Mouse (Mus musculus) liver, embryonic 14.5 days (tissue): ENCODE measurements around the gene Grid2ip. TPM values are rescaled to one million over a fixed set of nuclear protein-coding genes. Genes with fewer than 3 reads are reported as not detected.
A peak's percentile ranks its signal among the peaks of the same experiment; 100 is the strongest.
"Not testable (repeated sequence)": the region's sequence is repeated elsewhere in the genome, so short reads cannot be mapped to it uniquely, and the experiment has no call there.

Source experiments
- ATAC-seq: fragments of 200-750 bp; cut with Nextera tagmentation; 2 replicates; pipeline ENCODE4 v1.8.0; 2017; ENCODE audit warnings: moderate number of reproducible peaks, mild to moderate bottlenecking, moderate library complexity; ENCODE audit not compliant: insufficient read depth
- DNase-seq, 3 experiments: peaks; one replicate each; pipeline ENCODE4 v3.0.0-alpha.2; 2012 to 2013; ENCODE audit warnings: low read depth in 3 of 3, low spot score in 3 of 3
- H3K27ac ChIP-seq: fragments of 300-500 bp; sonication (generic); 2 replicates; pipeline ENCODE4 v1.5.1; 2014; ENCODE audit warnings: moderate library complexity, mild to moderate bottlenecking, control low read depth, inconsistent platforms
- H3K27me3 ChIP-seq: fragments of 300-500 bp; sonication (generic); 2 replicates; pipeline ENCODE4 v1.6.1; 2014; ENCODE audit warnings: mild to moderate bottlenecking, low read length, moderate library complexity; ENCODE audit not compliant: control insufficient read depth, insufficient read depth
- H3K36me3 ChIP-seq: fragments of 300-500 bp; sonication (generic); replicated peaks from 2 replicates; pipeline ENCODE4 v1.6.1; 2014; ENCODE audit warnings: low read depth; ENCODE audit not compliant: control insufficient read depth, insufficient read depth
- H3K4me1 ChIP-seq, 2 experiments: fragments of 200-500 bp in 1 of 2; fragments of 300-500 bp in 1 of 2; sonication (generic) in 1 of 2; replicated peaks; 2 replicates each; pipeline ENCODE4 v1.6.1; 2012 to 2014; ENCODE audit warnings: antibody characterized with exemption in 1 of 2, inconsistent platforms in 1 of 2, low read length in 1 of 2; ENCODE audit not compliant: control insufficient read depth in 2 of 2, insufficient read depth in 2 of 2
- H3K4me2 ChIP-seq: fragments of 300-500 bp; sonication (generic); 2 replicates; pipeline ENCODE4 v1.6.1; 2014; ENCODE audit warnings: low read depth, mild to moderate bottlenecking, control low read depth, moderate library complexity
- H3K4me3 ChIP-seq, 2 experiments: fragments of 200-500 bp in 1 of 2; fragments of 300-500 bp in 1 of 2; sonication (generic) in 1 of 2; 2 replicates each; pipeline ENCODE4 v1.5.1; 2012 to 2014; ENCODE audit warnings: low read depth in 2 of 2, low read length in 2 of 2, mild to moderate bottlenecking in 2 of 2, control low read depth in 1 of 2, inconsistent platforms in 1 of 2, moderate library complexity in 1 of 2; ENCODE audit not compliant: insufficient read depth in 1 of 2
- H3K9ac ChIP-seq: fragments of 300-500 bp; sonication (generic); replicated peaks from 2 replicates; pipeline ENCODE4 v1.6.1; 2014; ENCODE audit warnings: mild to moderate bottlenecking, control low read depth, moderate library complexity
- H3K9me3 ChIP-seq: fragments of 300-500 bp; sonication (generic); 2 replicates; pipeline ENCODE4 v1.6.1; 2016; ENCODE audit warnings: low read length, mixed read lengths; ENCODE audit not compliant: control insufficient read depth
- CTCF ChIP-seq: IDR thresholded peaks from 2 replicates; pipeline ENCODE4 v1.5.1; 2016; ENCODE audit warnings: antibody characterized with exemption, low read depth, control low read depth
- EP300 ChIP-seq: IDR thresholded peaks from 2 replicates; pipeline ENCODE4 v1.6.1; 2016; ENCODE audit warnings: antibody characterized with exemption, low read depth
- WGBS: fragments of 180-500 bp; shearing (Covaris S2); extraction: QIAGEN DNeasy Blood & Tissue Kit; methylation state at CpG from one replicate; pipeline ENCODE4 v1.1.7; 2014; ENCODE audit not compliant: insufficient replicate concordance; 5-methylcytosine and 5-hydroxymethylcytosine counted together
- polyA plus RNA-seq, 2 experiments: library from polyadenylated mRNA; depleted of rRNA in 1 of 2; stranded (reverse) in 1 of 2; unstranded in 1 of 2; fragments of >200 nt; fragmentation: Nextera tagmentation in 1 of 2; extraction: Ambion mirVana in 1 of 2; gene quantifications; 2 replicates each; pipeline versions ENCODE4 v1.2.1 to v1.2.3; 2012 to 2014

The Grid2ip gene
- polyA plus RNA-seq, 2 experiments, result 0.01 TPM; not detected in 1

GRCm38 (mm10) chr5:143394184-143394583, 37.0 kb downstream of the Grid2ip start:
- Histone ChIP-seq H3K4me2 (no peak overlapping the region), H3K4me1 (no peaks in the 10 kb centered on the region), H3K4me3 (no peak overlapping the region), H3K9me3 (no peaks in the 10 kb centered on the region), H3K36me3 (no peaks in the 10 kb centered on the region), H3K9ac (no peak overlapping the region), H3K27ac (no peak overlapping the region), H3K27me3 (no peaks in the 10 kb centered on the region)
- no peak for ATAC-seq
- TF ChIP-seq CTCF (peak; percentile 43), EP300 (no peak)
- WGBS, result 64% methylated on average over 7 of the region's 7 CpGs
- DNase-seq, result no peak

- not testable (repeated sequence) for DNase-seq, H3K27ac ChIP-seq, ATAC-seq, H3K36me3 ChIP-seq, H3K4me1 ChIP-seq, H3K9me3 ChIP-seq, H3K4me2 ChIP-seq, H3K4me3 ChIP-seq, H3K9ac ChIP-seq, H3K27me3 ChIP-seq
- whole genome bisulfite sequencing, result 64% methylated on average over 2 of the region's 2 CpGs
These were observed 37.8 kb downstream of the Grid2ip start for GRCm38 (mm10) chr5:143394966-143395365.

DNA sequence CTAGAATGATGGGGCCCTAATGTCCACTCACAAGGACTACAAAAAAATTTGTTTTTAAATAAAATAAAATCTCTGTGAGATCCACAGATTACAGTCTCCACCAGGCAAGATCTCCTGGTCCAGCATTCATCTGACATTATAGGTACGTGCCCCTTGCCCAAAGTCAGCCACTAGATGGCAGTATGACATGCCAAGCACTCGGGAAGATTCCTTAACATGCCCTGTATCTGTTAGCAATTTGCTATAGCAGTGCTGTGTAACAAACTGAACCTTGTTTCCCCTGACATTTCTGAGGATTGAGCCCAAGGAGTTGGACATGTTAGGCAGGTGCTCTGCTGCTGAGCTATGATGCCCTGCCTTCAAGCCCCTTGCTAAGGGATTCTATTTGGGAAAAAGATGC, 38.5 kb downstream of the Grid2ip start:
- no peaks in the 10 kb centered on the region for H3K36me3 ChIP-seq
- no peak overlapping the region for H3K4me2 ChIP-seq
- H3K9me3 ChIP-seq, result no peaks in the 10 kb centered on the region
- DNase-seq (peak in 2 of 3 experiments; percentile 38 to 40), ATAC-seq (no peak)
- H3K9ac ChIP-seq, result no peak overlapping the region
- H3K27me3 ChIP-seq, result no peaks in the 10 kb centered on the region
- no peak overlapping the region for H3K27ac ChIP-seq
- 33% methylated on average over 2 of the region's 2 CpGs for WGBS
- no peak for TF ChIP-seq EP300
- peak; percentile 90 for TF ChIP-seq CTCF
- no peak overlapping the region for H3K4me3 ChIP-seq
- no peaks in the 10 kb centered on the region for H3K4me1 ChIP-seq

- no peaks in the 10 kb centered on the region for H3K27me3 ChIP-seq
- TF ChIP-seq EP300 (no peak), CTCF (no peak)
- no peak overlapping the region for H3K9ac ChIP-seq
- H3K4me2 ChIP-seq, result no peak overlapping the region
- H3K4me1 ChIP-seq, result peaks cover 9 to 13% of the 10 kb centered on the region in 2 experiments
- no peaks in the 10 kb centered on the region for H3K9me3 ChIP-seq
- H3K4me3 ChIP-seq, result no peak overlapping the region
- WGBS, result 62% methylated on average over 12 of the region's 12 CpGs
- no peak for ATAC-seq
- peaks cover 3% of the 10 kb centered on the region for H3K36me3 ChIP-seq
- no peak overlapping the region for H3K27ac ChIP-seq
- no peak for DNase-seq
These were observed 43.4 kb downstream of the Grid2ip start for GRCm38 (mm10) chr5:143400501-143400900.

- Histone ChIP-seq H3K9me3 (no peaks in the 10 kb centered on the region), H3K27me3 (no peaks in the 10 kb centered on the region), H3K4me3 (no peak overlapping the region), H3K9ac (no peak overlapping the region), H3K4me2 (no peak overlapping the region), H3K36me3 (peaks cover 11% of the 10 kb centered on the region), H3K4me1 (peaks cover 10 to 16% of the 10 kb centered on the region in 2 experiments), H3K27ac (no peak overlapping the region)
- TF ChIP-seq EP300 (no peak), CTCF (no peak)
- 45% methylated on average over 2 of the region's 2 CpGs for WGBS
- ATAC-seq, result no peak
- no peak for DNase-seq
These were observed 44.4 kb downstream of the Grid2ip start for GRCm38 (mm10) chr5:143401556-143401955.
